Mouse (Mus musculus): Measurements from ENCODE around the gene Usp53. TPM values are rescaled to one million over a fixed set of nuclear protein-coding genes. Genes with fewer than 3 reads are reported as not detected.

Gene Usp53
- total RNA-seq (2022): 10 to 100 TPM; 32.5 to 57.2 (median 38.4) TPM

DNA sequence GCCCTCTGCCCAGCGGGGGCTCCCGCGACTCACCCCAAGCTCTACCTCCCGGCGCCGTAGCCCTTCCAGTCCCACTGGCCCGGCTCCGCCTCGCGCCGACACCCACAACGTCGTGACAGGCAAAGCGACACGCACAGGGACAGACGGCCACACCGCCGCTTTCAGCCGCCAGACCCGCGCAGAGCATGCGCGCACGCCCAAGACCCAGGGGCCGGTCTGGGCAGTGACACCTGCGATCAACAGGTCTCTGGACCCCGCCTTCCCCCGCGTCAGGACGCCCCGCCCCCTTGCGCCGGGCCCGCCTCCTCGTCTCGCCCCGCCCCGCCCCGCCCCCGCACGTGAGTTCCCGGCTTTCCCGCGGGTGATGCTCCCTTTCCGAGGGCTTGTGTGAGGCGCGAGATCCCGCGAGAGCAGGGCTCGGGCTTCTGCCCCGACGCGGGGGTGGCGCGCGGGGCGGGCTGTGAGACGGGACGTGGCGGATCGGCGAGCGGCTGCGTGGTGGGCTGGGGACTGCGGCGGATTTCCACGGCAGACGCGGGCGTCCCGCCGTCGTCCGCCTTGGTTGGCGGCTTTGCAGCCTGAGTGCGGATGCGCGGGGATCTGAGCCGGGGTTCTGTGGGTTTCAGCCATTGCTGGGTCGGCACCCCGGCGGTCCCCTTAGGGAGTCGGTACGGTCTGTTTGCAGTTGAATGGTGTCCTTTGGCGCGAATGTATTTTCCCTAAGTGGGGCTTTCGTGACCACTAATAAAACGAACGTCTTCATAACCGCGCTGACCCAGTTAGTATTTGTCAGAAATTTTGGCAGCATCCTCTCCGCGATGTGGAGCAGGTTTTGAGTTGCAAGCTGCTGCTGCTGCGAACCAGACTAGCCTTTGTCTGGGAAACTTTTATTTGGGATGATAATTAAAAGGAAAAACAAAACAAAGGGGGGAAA lies at the start of gene Usp53:
Usp53 (minus strand) TSS at position 262 of the 934 bp plus-strand sequence.
- DNase-seq: peak; percentile 93

DNA sequence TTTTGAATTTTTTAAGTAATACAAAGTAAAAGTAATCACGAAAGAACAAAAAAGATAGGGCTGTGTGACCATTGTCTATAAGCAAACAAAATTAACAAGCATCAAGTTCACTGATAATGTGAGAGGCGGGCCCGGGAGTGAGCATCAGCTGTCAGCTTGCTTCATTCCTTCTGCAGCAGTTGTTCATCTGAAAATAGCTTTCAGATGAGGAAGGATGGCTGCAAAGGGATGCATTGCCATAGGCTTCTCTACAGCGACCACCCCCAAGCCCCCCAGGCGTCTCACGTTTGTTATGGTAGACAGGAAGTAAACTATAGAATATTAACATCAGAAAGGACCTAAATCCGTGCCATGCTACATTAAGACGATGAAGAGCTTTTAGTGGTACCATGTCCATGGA lies 49.5 kb upstream of the Usp53 start:
- DNase-seq: no peak

DNA sequence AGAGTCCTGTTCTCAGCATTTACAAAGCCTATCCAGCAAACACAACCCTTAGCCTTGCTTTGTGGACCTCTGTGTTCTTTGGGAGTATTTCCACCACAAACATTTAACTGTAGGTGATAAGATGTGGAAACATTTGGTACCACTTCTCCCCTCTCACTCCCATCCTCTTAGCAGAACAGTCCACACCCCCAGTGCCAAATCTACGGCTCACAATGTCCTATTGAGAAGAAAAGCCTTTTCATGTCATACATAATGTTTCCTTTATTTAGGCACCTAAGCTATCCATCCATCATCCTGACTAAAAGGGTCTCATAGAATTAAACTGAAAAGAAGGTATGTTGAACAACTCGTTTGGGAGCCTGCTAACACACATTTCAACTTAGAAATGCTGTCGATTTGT lies 41.3 kb upstream of the Usp53 start:
- no peak for DNase-seq

DNA sequence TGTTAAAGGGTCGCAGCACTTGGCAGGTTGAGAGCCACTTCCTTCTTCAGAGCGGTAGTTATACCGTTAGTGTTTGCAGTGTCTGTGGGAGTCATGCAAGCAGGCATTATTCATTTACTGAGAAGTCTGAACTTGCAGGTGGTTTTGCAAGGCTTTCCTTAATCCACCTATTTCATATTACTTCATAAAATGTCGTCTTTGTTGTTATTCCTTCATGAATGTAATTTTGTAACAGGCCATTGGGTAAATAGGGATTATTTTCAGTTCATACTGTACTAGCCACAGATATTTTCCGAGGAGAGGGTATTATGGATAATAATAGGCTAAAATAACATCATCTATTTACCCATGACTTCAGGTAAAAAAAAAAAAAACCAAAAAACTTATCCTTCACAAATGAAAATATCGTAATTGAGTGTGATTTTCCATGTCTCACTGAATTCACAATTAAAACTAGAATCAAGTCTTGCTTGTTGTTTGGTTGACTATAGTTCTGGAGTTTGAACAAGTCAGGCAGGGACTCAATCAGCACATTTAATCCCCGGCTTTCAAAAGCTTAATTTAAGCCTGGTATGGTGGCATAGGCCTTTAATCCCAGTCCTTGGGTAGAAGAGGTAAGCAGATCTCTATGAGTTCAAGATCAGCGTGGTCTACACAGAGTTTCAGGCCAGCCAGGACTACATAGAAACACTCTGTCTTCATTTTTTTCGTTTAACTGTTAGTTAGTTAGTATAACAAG lies 40.4 kb upstream of the Usp53 start:
- no peak for DNase-seq

DNA sequence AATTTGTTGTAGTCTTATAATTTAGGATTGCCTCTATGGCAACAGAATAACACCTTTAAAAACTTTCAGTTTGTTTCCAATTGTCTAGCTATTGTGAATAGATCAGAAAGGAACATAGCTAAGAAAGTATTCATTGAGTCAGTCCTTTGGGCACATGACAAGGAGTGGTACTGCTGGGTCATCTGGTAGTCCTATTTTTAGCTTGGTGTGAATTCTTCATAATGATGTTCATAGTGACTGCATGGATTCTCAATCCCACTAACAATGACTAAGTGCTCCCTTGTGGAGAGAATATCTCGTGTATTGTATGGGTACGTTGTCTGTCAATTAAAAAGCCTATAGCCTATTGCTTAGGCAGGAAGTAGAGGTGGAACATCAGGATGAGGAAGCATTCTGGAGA lies 34.5 kb upstream of the Usp53 start:
- no peak for DNase-seq

DNA sequence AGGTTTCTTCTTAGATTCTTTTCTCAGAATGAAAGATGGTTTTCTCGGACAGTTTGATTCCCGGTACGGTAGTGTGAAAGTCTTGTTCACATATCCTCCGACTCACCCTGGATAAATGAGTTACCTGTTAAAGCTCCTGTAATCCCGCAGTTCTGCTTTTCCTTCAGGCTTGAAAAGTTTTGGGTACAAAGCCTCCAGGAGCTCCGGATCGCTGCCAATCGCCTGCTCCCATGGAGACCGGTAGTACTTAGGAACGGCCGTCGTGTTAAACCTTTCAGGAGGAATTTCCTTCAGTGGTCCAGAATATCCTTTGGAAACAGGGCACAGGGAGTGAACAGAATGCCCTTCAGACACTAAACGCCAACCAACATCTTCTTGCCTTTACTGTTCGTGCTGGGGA lies 29.2 kb upstream of the Usp53 start:
- DNase-seq: no peak

DNA sequence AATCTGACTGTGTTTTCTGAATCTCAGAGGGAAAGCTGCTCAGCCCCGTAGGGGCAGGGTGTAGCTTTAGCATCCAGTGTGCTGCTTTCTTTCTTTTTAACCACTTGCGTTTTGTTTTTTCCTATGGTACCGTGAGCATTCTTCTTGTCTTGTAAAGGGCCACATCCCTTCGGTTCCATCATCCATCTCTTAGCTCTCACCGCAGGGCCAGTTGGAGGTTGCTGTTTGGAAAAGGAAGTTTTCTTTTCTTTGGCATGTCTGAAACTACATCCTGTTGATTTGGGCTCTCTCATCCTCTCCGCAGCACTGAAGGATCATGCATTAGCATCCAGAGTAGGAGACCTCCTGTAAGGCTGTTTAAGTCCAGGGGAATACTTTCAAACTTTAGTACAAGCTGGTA lies 25.1 kb upstream of the Usp53 start:
- DNase-seq: no peak

DNA sequence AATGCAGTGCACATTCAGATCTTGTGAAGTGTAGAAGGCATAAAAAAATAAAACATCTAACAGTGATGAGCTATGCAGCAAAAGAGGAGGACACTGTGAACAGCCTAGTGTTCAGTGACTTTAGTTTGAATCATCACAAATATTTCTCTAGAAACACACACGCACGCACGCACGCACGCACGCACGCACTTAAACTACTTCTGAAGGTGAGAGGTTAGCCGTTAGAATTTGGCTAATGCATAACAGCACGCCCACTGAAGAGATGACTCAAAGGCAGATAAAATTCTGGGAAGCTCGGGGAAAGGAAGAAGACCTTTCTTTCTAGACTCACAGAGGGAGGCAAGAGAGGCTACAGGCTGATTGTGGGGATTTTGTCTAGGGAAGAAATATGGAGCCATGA lies 23.1 kb upstream of the Usp53 start:
- no peak for DNase-seq

DNA sequence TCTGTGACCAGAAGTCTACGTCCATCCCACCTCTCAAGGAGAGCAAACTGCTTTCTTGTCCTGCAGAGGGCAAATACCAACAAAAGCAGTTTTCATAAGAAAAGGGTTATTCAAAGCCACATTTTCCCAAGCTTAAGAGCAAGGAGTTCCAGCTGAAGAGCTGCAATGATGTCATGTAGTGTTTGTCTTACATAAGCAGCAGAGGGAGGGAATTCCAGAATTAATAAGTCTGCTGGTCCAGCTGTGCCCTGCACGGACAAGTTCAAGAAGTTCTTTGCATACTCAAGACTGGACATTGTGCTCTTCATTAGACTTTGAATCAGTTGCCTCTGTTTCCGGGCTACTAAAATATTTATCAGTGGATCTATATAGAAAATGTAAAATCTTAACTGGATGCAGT lies 16.7 kb upstream of the Usp53 start:
- DNase-seq: no peak

DNA sequence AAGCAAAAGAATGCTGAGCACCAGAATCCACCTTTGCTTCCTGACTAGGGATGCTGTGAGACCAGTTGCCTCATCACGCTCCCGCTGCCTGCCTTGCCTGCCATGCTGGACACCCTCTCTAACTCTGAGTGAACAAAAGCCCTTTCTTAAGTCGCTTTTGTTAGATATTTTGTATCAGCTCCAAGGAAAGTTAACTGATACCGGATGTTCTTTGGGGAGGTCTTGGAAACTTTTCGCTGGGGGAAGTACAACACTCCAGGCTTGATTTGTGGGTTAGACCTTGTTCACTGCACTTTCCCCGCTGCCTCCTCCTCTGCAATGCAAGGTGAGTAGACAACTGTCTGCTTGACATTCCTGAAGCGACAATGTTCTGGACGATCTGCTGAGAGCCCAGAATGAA lies 14.2 kb upstream of the Usp53 start:
- no peak for DNase-seq

DNA sequence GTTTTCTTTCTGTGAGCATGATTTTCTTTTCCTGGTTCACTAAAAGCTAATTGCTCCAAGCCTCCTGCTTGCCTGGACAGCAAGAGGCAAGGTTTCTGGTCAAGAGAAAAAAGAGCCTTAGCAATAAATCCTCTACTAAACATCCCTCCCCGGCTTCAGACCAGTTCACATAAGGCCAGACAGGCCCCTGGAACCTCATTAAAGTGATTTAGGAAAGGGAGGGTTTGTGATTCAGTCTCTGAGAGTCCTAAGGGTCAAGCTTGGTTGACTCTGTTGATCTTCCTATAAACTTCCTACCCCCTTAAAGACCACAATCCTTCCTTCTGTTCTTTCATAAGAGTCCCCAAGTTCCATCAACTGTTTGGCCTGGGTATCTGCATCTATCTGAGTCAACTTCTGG lies 12.7 kb upstream of the Usp53 start:
- no peak for DNase-seq

DNA sequence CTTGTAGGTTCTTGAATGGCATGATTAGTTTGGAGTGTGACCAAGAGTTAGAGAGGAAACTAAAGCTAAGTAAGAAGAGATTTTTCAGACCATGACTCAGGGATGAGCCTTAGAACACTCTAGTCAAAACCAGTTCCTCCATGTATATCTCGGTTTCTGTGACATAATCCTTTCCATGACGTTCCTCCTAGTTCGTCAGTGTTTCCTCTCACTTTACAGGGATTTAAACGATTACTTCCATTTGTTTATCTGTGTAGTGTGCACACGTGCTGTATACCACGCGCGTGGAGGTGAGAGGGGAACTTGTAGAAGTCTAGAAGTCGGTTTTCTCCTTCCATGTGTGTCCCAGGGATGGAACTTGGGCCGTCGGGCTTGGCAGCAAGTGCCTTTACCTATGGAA lies 2.6 kb upstream of the Usp53 start:
- DNase-seq: no peak

DNA sequence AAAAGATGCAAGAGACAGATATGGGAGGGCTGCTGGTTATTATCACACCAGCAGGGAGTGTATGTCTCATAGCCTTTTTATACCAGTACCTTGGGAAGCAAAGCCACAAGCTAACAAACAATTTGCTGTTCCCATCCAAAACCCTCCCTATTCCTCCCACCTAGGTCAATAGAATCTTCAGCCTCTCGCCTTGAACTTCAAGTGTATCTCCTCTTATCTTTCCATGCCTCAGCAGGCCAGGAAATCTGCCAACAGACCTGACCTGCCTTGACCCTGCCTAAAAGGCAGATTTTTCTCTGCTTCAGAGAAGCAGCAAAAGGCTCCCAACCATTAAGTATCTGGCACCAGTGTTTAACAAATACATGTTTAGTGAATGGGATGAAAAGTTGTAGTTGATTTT lies 2.1 kb upstream of the Usp53 start:
- peak; percentile 81 for DNase-seq

DNA sequence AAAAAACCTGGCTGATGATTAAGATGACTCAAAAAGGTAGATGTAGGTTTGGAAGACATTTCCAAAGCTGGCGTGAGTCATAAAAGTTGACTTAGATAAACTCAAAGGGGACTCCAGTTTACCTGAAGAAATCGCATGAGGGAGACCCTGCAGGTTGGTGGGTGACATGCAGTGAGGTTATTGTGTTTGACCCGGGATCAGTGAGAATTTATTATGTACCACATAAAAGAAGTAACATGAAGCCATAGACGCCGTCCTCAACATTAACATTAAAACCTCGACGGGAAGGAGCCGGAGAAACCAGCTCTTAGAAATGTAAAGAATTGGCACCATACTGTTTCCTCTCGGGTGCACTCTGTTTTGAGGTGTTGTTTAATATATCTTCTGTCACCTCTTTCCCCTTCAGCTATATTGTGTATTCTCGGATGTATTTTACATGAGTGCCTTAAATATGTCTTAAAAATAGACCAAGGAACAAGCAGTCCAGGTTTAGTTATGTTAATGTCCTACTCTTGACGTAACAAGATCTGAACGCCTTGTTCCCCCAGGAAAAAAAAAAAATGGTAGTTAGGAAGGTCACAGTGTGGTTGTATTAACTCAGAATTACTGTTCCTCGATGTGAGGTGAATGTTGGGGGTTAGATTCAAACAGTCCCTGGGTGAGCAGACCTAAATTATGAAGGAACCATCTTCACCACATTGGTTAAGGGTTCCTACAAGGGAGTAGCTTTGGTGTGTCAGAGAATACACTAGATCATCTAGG lies 1.1 kb upstream of the Usp53 start:
- DNase-seq: no peak

DNA sequence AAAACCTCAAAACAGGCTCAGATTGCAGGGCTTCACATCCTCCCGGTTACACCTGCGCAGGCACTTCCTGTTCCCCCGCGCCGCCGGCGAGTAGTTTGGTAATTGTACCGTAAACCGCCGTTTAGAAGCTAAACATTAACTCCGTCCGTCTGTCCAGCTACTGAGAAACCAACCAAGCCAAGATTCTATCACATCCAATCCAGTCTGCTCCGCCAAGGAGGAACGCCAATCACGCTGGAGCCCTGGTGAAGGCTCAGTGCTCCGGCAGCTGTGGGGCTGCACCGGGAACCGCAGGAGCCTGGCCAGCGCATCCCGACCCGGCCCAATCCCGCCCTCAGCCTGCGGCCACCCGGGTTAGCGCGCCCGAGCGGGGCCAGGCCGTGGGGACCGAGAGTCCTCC lies 461 bp downstream of the Usp53 start:
- DNase-seq: peak; percentile 60

DNA sequence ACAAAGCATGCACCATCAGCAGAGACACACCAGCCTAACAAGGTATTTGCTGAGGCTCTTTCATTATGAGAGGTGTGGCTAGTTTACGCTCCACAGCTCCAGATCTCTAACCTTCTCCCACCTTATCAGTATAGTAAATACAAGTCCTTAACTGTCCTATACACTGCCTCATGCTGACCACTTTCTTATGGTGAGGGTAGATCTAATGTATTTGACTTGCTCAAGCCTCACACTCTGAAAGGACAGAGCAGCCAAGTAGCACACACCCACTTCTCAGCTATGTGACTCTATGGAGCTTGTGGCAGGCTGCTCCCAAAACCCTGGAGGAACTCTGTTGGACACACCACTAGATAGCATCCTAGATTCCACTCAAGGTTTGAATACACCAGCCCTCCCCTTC lies 8.3 kb downstream of the Usp53 start:
- DNase-seq: no peak

DNA sequence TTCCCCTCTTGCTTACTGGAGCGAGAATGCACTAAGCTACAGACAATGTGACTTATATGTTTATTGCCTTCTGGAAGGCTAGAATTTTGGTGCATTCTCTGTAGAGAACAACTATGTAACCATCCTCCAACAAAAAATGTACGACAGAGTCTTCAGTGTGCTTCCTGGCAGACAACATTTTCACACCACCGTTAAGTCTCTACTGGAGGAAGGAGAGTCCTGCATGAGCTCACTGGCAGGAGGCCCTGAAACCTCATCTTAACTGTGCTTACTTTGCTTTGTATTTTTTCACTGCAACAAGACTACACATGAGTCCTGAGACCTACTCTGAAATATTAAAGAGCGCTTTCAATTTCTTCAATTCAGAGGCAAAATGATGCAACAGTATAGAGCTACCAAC lies 8.9 kb downstream of the Usp53 start:
- no peak for DNase-seq

DNA sequence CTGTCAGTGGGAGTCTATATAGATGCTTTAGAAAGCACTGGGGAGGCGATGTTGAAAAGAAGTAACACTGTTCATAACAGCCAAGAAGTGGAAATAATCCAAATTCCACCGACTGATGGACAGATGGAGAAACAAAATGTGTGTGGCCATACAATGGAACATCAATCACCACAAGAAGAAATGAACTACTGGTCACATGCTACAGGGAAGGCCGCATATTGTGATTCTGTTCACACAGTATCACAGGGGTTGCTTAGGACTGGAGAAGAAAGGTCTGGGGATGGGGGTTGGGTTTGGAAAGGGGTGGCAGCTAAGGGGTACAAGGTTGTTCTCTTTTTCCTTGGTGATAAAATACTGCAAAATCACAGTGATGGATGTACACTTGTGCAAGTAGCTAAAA lies 9.5 kb downstream of the Usp53 start:
- no peak for DNase-seq

DNA sequence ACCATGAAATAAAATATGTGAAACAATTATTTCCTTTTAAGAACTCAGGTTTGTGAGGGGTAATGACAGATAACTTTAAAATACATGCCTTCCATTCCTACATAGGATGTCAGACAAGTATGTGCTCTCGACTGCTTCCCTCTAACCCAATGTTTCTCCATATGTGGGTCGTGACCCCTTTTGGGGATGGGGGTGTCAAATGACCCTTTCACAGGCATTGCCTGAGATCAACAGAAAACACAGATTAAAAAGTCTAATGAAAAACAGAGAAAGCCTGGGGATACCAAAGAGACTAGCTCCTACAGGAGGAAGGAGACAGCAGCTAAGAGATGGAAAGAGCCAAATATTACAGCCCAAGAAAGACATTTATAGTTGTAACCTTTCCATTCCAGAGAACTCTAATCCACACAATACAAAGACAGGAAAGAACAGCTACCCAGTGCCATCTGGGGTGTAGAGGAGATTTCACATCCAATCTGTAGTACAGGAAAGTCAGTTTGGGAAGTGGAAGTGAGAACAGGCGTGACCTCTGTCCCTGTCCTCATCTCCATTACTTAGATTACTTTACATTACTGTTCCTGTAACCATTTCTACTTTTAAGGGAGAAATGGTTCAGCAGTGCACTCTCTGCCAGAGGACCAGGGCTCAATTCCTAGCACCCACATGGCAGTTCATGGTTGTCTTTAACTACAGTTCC lies 12.0 kb downstream of the Usp53 start:
- DNase-seq: no peak

DNA sequence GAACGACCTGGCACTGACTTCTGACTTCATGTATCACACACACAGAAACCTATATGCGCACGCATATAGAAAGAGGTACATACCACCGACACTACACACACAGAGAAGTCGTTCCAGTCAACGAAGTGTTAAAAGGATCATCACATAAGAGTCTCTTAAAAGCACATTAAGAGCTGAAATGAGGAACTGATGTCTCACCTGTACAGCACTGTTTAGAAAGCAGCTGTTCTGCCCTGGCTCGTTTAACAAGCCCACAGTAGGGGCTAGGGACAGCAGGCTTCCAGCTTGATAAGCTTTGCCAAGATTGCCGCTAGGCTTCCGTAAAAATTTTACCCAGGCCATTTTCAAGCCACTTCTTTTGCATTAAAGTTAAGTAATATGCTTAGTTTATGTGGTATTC lies 15.9 kb downstream of the Usp53 start:
- DNase-seq: no peak

DNA sequence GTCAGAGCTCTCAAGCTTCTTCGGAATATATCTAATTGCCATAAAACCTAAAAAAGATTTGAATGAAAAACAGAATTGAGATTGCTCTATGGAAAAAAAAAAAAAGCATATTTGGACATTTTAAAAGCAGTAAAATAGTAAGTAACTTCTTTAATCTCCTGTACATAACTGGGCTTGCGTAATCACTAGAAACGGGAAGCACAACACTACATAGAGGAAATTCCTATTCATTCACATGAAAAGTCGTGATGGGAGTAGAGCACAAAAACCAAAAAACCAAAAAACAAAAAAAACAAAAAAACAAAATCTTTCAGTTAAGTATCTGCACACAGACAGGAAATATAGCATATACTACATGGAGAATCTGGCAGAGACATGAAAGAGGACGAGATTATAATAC lies 20.0 kb downstream of the Usp53 start:
- DNase-seq: no peak

DNA sequence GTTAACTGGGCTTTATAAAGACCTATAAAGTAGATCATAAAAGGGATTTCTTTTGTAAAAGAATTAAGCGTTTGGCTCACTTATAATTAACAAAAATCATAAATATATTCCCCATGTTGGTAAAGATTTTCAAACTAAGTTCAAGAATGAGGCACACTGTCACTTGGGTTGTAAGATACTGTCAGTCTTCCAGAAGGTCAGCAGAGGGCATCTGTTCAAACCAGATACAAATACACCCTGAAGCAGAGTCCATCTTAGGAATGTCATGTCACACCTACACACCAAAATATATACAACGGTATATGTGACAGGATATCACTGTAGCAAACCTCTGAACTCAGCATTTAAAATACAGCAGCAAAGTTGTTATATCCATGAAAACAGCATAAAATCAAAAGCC lies 34.2 kb downstream of the Usp53 start:
- DNase-seq: no peak

All from adrenal gland, adult 8-10 months (tissue).